Mouse (Mus musculus) embryonic facial prominence, embryonic 14.5 days (tissue): ENCODE data around the gene Aars. TPM values are rescaled to one million over a fixed set of nuclear protein-coding genes. Genes with fewer than 3 reads are reported as not detected.
"Not testable (repeated sequence)": the region's sequence is repeated elsewhere in the genome, so short reads cannot be mapped to it uniquely, and the experiment has no call there.

Experiments
- ATAC-seq: fragments of 200-750 bp; cut with Nextera tagmentation; 2 replicates; pipeline ENCODE4 v1.8.0; 2017; ENCODE audit warnings: low read depth, moderate number of reproducible peaks, moderate TSS enrichment
- DNase-seq: peaks from one replicate; pipeline ENCODE4 v3.0.0-alpha.2; 2015; ENCODE audit warnings: low spot score
- H3K27ac ChIP-seq: fragments of 300-500 bp; sonication (generic); replicated peaks from 2 replicates; pipeline ENCODE4 v1.5.1; 2014; ENCODE audit warnings: low read depth, mild to moderate bottlenecking, low read length, moderate library complexity
- H3K27me3 ChIP-seq: fragments of 300-500 bp; sonication (generic); replicated peaks from 2 replicates; pipeline ENCODE4 v1.6.1; 2014; ENCODE audit warnings: low read length; ENCODE audit not compliant: control insufficient read depth, insufficient read depth
- H3K36me3 ChIP-seq: fragments of 300-500 bp; sonication (generic); 2 replicates; pipeline ENCODE4 v1.6.1; 2014; ENCODE audit warnings: low read length, mixed read lengths; ENCODE audit not compliant: control insufficient read depth, insufficient read depth
- H3K4me1 ChIP-seq: fragments of 300-500 bp; sonication (generic); 2 replicates; pipeline ENCODE4 v1.6.1; 2014; ENCODE audit warnings: antibody characterized with exemption, low read length; ENCODE audit not compliant: control insufficient read depth, insufficient read depth
- H3K4me2 ChIP-seq: fragments of 300-500 bp; sonication (generic); 2 replicates; pipeline ENCODE4 v1.6.1; 2014; ENCODE audit warnings: low read depth, mild to moderate bottlenecking, low read length, moderate library complexity, mixed read lengths
- H3K4me3 ChIP-seq: fragments of 300-500 bp; sonication (generic); 2 replicates; pipeline ENCODE4 v1.5.1; 2014; ENCODE audit warnings: low read depth, mild to moderate bottlenecking, low read length
- H3K9ac ChIP-seq: fragments of 300-500 bp; sonication (generic); 2 replicates; pipeline ENCODE4 v1.6.1; 2014; ENCODE audit warnings: low read depth, mild to moderate bottlenecking, low read length, moderate library complexity, mixed read lengths
- H3K9me3 ChIP-seq: fragments of 300-500 bp; sonication (generic); 2 replicates; pipeline ENCODE4 v1.6.1; 2016; ENCODE audit warnings: low read length; ENCODE audit not compliant: control insufficient read depth
- WGBS: fragments of 180-500 bp; shearing (Covaris S2); extraction: QIAGEN DNeasy Blood & Tissue Kit; methylation state at CpG from one replicate; pipeline ENCODE4 v1.1.7; 2014; 5-methylcytosine and 5-hydroxymethylcytosine counted together
- polyA plus RNA-seq: library from polyadenylated mRNA; unstranded; fragments of >200 nt; fragmentation: Nextera tagmentation; extraction: Ambion mirVana; gene quantifications from 2 replicates; pipeline ENCODE4 v1.2.1, GENCODE M21; 2014

Gene Aars
- polyA plus RNA-seq, 1 experiment from 2014 or later: 48.9 TPM

DNA sequence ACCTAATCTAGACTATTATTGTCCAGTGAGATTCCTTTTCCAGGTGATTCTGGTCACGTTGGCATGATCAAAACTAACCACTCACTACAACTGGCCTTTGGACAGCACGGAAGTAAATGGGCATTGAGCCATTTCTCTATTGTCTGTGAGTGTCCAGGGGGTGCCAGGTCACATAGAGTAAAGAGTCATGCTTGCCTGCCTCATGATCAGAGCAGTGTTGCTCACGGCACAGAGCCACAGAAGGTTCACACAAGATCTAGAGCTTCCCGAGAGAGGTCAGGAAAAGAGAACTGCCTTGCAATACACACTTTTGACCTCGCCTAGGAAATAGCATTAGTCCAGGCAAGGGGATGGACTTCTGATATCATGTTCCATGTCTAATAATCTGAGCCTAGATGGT lies 46.5 kb downstream of the Aars start:
- Histone ChIP-seq H3K27ac (no peak overlapping the region), H3K4me2 (no peak overlapping the region), H3K36me3 (no peaks in the 10 kb centered on the region), H3K4me3 (no peak overlapping the region), H3K27me3 (no peaks in the 10 kb centered on the region; the same call in 1 of the 2 replicates), H3K9ac (0 out of 2 replicates have a peak overlapping the region, but pooled peaks have one; percentile 19), H3K9me3 (no peaks in the 10 kb centered on the region), H3K4me1 (no peaks in the 10 kb centered on the region)
- no peak for ATAC-seq
- DNase-seq: no peak
- 53% methylated on average over 5 of the region's 5 CpGs for WGBS

DNA sequence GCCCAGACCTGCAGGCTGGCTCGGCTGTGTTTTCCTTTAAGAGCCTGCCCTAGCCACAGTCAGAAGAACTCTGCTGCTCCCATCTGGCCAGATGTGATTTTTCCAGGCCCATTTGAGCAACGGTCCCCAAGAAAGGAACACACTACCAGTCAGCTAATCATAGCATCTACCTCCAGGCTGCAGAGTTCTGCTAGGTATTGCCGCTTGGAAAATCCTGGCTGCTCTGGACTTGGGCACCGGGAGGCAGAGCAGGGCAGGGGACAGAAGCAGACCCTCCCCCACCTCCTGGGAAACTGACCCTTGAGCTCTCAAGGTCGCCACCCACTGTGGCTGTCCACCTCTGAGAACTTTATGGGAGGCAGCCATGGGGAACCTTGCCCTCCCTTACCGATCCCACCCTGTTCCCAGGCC lies 46.9 kb downstream of the Aars start:
- Histone ChIP-seq H3K4me2 (no peak overlapping the region), H3K4me3 (no peak overlapping the region), H3K27ac (no peak overlapping the region), H3K9ac (0 out of 2 replicates have a peak overlapping the region, but pooled peaks have one; percentile 19), H3K36me3 (no peaks in the 10 kb centered on the region), H3K27me3 (no peaks in the 10 kb centered on the region; the same call in 1 of the 2 replicates), H3K9me3 (no peaks in the 10 kb centered on the region), H3K4me1 (no peaks in the 10 kb centered on the region)
- 35% methylated on average over 6 of the region's 6 CpGs for WGBS
- DNase-seq: peak; percentile 39
- no peak for ATAC-seq

DNA sequence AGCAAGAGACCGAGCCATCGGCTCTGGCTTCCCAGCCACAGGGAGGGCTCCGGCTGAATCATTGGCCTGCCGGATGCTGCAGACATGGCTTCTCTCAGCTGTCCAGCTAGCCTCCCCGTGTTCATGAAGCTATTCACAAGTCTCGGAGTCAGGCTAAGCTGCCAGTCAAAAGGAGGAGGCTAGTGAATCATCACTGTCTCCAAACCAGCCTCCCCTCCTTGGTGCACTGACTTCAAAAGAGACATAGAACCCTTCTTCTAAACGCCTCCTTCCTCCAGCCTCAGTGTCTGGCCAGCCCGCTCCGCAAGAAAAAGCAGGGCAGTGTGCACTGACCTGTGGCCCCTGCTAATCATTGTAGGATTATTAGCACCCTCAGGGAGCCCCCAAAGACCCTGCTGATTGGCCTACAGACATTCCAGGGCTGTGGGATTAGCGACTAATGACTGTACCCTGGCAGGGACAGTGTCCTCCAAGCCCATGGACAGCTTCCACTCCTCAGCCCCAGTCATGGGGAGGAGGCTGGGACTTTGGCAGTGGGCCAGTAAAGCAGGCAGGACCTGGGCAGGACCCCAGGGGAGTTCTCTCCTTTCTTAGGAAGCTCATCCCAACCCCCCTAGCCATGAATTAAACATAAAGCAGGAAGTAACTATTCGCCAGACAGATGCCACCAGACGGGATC lies 48.8 kb downstream of the Aars start:
- no peaks in the 10 kb centered on the region for H3K4me1 ChIP-seq
- ATAC-seq (0 out of 2 replicates have a peak, but pooled peaks have one; percentile 53), DNase-seq (peak; percentile 18)
- H3K4me3 ChIP-seq: no peak overlapping the region
- no peaks in the 10 kb centered on the region; the same call in 1 of the 2 replicates for H3K27me3 ChIP-seq
- no peaks in the 10 kb centered on the region for H3K36me3 ChIP-seq
- WGBS: 46% methylated on average over 11 of the region's 12 CpGs
- no peaks in the 10 kb centered on the region for H3K9me3 ChIP-seq
- H3K9ac ChIP-seq: no peak overlapping the region
- H3K27ac ChIP-seq: no peak overlapping the region
- H3K4me2 ChIP-seq: no peak overlapping the region

DNA sequence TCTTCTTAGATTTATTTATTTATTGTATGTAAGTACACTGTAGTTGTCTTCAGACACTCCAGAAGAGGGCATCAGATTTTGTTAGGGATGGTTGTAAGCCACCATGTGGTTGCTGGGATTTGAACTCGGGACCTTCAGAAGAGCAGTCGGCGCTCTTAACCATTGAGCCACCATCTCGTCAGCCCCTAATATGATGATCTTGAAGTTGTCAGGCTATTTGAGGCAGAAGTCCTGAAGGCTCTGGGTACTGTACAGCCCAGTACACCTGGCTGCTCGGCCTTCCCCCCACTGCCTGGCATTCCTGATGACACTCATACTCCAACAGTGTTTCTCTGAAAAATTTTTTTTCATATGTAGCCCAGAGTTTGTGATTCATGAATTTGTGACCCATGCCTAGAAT lies 51.0 kb downstream of the Aars start:
- H3K36me3 ChIP-seq, H3K4me3 ChIP-seq, ATAC-seq, H3K27ac ChIP-seq, H3K9me3 ChIP-seq, H3K4me1 ChIP-seq, H3K4me2 ChIP-seq, H3K9ac ChIP-seq, DNase-seq, H3K27me3 ChIP-seq: not testable (repeated sequence)
- WGBS: 83% methylated on average over 5 of the region's 5 CpGs

DNA sequence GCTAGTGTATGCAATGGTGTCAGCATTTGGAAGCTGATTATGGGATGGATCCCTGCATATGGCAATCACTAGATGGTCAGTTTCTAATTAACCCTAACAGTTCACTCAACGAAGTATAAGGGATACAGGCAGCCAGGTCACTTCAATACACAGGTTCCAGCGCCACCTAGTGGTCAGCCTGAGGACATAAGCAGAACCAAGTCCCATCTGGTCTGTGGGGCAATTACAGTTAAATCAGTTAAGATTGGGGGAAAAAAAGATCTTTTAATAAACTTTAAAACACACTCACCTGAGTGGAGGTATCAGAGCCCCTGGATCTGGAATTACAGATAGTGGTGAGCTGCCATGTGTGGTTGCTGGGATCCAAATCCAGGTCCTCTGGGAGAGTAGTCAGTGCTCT lies 57.2 kb downstream of the Aars start:
- no peaks in the 10 kb centered on the region for H3K27me3 ChIP-seq
- H3K9me3 ChIP-seq: no peaks in the 10 kb centered on the region
- no peaks in the 10 kb centered on the region for H3K4me1 ChIP-seq
- no peak overlapping the region for H3K9ac ChIP-seq
- H3K27ac ChIP-seq: no peak overlapping the region
- H3K4me2 ChIP-seq: no peak overlapping the region
- ATAC-seq: no peak
- no peak overlapping the region for H3K4me3 ChIP-seq
- no peaks in the 10 kb centered on the region for H3K36me3 ChIP-seq
- peak; percentile 83 for DNase-seq
- 2% methylated on average over 2 of the region's 2 CpGs for WGBS

DNA sequence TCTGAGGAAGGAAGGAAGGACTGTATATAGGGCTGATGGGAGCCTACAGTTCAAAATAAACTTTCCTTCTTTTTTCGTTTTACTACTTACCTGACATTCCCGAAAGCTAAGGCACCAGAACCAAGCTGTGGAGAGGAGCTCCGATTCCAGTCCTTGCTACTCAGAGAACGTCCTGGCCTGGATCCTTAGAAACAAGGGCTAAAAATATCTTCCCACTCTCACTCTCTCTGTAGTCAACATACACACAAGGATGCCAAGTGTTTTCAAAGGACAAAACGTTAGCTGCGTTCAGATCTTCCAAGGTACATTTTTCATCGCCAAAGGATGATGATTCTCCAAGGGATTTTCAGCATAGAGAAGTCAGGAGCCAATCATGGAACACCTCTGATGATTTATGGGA lies 58.8 kb downstream of the Aars start:
- Histone ChIP-seq H3K36me3 (no peaks in the 10 kb centered on the region), H3K4me1 (peaks cover 6% of the 10 kb centered on the region; the same call in 1 of the 2 replicates), H3K9me3 (no peaks in the 10 kb centered on the region), H3K27me3 (no peaks in the 10 kb centered on the region), H3K9ac (no peak overlapping the region), H3K4me2 (no peak overlapping the region), H3K27ac (no peak overlapping the region), H3K4me3 (no peak overlapping the region)
- no peak for ATAC-seq
- DNase-seq: no peak
- WGBS: 78% methylated on average over 7 of the region's 7 CpGs

DNA sequence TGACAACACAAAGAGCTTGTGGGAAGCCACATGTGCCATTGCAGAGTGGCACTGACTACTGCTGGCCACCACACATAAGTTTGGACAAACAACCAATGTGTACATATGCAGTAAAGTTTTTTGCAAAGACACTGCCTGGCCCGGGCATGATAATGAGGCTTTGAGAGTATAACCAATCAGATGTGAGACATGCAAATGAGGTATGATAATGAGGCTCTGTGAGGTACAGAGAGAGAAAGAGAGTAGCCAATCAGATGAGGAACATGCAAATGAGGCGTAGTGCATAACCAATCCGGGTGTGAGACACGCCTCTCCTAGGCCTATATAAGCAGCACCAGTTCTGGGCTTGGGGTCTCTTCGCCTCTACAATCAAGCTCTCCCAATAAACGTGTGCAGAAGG lies 59.4 kb downstream of the Aars start, which contains the start of gene Clec18a:
Gene Clec18a (minus strand): TSS at position 101 of the 400 bp plus-strand sequence.
- not testable (repeated sequence) for H3K36me3 ChIP-seq, H3K27me3 ChIP-seq, H3K4me1 ChIP-seq, ATAC-seq, H3K4me3 ChIP-seq, H3K9ac ChIP-seq, H3K27ac ChIP-seq, H3K4me2 ChIP-seq, H3K9me3 ChIP-seq, DNase-seq
- 92% methylated on average over 4 of the region's 6 CpGs for WGBS

DNA sequence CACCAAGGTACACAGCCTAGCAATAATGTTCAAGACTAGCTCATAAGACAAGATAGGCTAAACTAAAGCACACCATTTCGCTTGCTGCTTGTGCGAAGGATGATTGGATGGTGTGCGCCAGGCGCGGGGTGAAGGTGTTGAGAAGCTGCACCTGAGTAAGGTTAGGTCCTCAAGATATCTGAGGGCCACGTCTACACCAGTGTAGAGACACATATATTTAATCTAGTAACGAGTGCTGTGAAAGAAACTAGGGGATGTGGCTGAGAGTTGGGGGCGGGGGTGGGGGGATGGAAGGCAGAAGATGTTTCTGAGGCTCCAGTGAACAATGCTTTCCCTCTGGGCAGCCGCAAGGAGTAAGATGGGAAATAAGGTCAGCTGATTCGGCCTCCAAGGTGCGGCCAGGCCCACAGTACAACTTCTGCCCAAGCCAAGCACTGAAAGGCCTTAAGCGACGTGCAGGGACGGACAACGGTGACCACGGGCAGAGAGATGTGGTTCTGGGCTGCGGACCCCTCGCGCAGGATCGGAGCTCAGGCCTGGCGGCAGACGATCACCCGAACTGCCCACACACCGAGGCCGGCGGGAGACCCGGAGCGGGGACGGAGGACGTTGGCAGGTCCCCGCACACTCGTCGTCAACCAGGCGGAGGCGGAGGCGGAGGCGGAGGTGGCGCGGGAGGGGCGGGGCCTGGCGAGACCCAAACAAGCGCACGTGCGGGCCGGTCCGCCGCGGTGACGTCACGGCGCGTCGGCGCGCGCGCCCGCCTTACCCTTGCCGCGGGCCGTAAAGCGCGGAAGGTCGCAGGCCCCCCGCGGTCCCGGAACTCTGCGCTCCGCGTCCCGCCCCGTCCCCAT lies 61.1 kb downstream of the Aars start, which contains the start of gene Pdpr:
Gene Pdpr (plus strand): TSS at position 766 of the 854 bp plus-strand sequence.
- ATAC-seq: peak; percentile 95
- H3K9ac ChIP-seq: peak within 1 kb of the TSS; percentile 71
- H3K4me2 ChIP-seq: peak within 1 kb of the TSS; percentile 86
- 8% methylated on average over 36 of the region's 72 CpGs for WGBS
- no peaks in the 10 kb centered on the region for H3K9me3 ChIP-seq
- no peaks in the 10 kb centered on the region for H3K36me3 ChIP-seq
- peak; percentile 89 for DNase-seq
- no peaks in the 10 kb centered on the region for H3K27me3 ChIP-seq
- H3K27ac ChIP-seq: no peak within 1 kb of the TSS; the same call in 1 of the 2 replicates
- peaks cover 6% of the 10 kb centered on the region; the same call in 1 of the 2 replicates for H3K4me1 ChIP-seq
- peak within 1 kb of the TSS; percentile 63 for H3K4me3 ChIP-seq
